Mouse (Mus musculus): ENCODE measurements around the gene Auts2.

Gene Auts2

GRCm38 (mm10) chr5:131616113-131616876 is 926.8 kb downstream of the Auts2 start:
- no peak for DNase-seq (ENCODE audit: low spot score in 2 of 2)

GRCm38 (mm10) chr5:131614238-131614637 is 928.9 kb downstream of the Auts2 start:
- no peak for DNase-seq (ENCODE audit: low spot score in 2 of 2)

- no peak for DNase-seq (ENCODE audit: low spot score in 2 of 2)
Observed at GRCm38 (mm10) chr5:131613301-131613700, 929.8 kb downstream of the Auts2 start.

GRCm38 (mm10) chr5:131610702-131611101 is 932.4 kb downstream of the Auts2 start:
- no peak for DNase-seq (ENCODE audit: low spot score in 2 of 2)

GRCm38 (mm10) chr5:131606786-131607185 is 936.4 kb downstream of the Auts2 start:
- DNase-seq (ENCODE audit: low spot score in 2 of 2) = no peak

- no peak for DNase-seq (ENCODE audit: low spot score in 2 of 2)
Observed at GRCm38 (mm10) chr5:131601934-131602692, 941.0 kb downstream of the Auts2 start.

- DNase-seq (ENCODE audit: low spot score in 2 of 2) = peak in 1 of 2 experiments; percentile 18
Observed at GRCm38 (mm10) chr5:131600325-131601125, 942.6 kb downstream of the Auts2 start.

- no peak for DNase-seq (ENCODE audit: low spot score in 2 of 2)
Observed at GRCm38 (mm10) chr5:131597503-131597902, 945.6 kb downstream of the Auts2 start.

- no peak for DNase-seq (ENCODE audit: low spot score in 2 of 2)
Observed at GRCm38 (mm10) chr5:131596591-131596990, 946.6 kb downstream of the Auts2 start.

- DNase-seq (ENCODE audit: low spot score in 2 of 2) = no peak
Observed at GRCm38 (mm10) chr5:131595730-131596129, 947.4 kb downstream of the Auts2 start.

- DNase-seq (ENCODE audit: low spot score in 2 of 2) = no peak
Observed at GRCm38 (mm10) chr5:131594597-131594996, 948.5 kb downstream of the Auts2 start.

- DNase-seq (ENCODE audit: low spot score in 2 of 2) = no peak
Observed at GRCm38 (mm10) chr5:131593261-131593660, 949.9 kb downstream of the Auts2 start.

- DNase-seq (ENCODE audit: low spot score in 2 of 2) = no peak
Observed at GRCm38 (mm10) chr5:131589948-131590467, 953.1 kb downstream of the Auts2 start.

GRCm38 (mm10) chr5:131586332-131586700 is 956.8 kb downstream of the Auts2 start:
- DNase-seq (ENCODE audit: low spot score in 2 of 2) = no peak

GRCm38 (mm10) chr5:131585684-131586331 is 957.3 kb downstream of the Auts2 start:
- no peak for DNase-seq (ENCODE audit: low spot score in 2 of 2)

- no peak for DNase-seq (ENCODE audit: low spot score in 2 of 2)
Observed at GRCm38 (mm10) chr5:131584260-131585135, 958.6 kb downstream of the Auts2 start.

- DNase-seq (ENCODE audit: low spot score in 2 of 2) = no peak
Observed at GRCm38 (mm10) chr5:131581110-131582050, 961.8 kb downstream of the Auts2 start.

GRCm38 (mm10) chr5:131578737-131579136 is 964.4 kb downstream of the Auts2 start:
- no peak for DNase-seq (ENCODE audit: low spot score in 2 of 2)

GRCm38 (mm10) chr5:131575733-131576265 is 967.3 kb downstream of the Auts2 start:
- DNase-seq (ENCODE audit: low spot score in 2 of 2) = no peak
